Mouse (Mus musculus): ENCODE results near the gene Fam198a. TPM values are rescaled to one million over a fixed set of nuclear protein-coding genes. Genes with fewer than 3 reads are reported as not detected.

Gene Fam198a
- total RNA-seq, 1 experiment from 2014 or later: 2.5 TPM

GRCm38 (mm10) chr9:122022776-122023175 lies 72.0 kb downstream of the Fam198a start:
- peak; percentile 89 for DNase-seq

GRCm38 (mm10) chr9:122023873-122024272 lies 73.1 kb downstream of the Fam198a start:
- DNase-seq: peak; percentile 28

- no peak for DNase-seq
Observed at GRCm38 (mm10) chr9:122024419-122024818, 73.6 kb downstream of the Fam198a start.

DNA sequence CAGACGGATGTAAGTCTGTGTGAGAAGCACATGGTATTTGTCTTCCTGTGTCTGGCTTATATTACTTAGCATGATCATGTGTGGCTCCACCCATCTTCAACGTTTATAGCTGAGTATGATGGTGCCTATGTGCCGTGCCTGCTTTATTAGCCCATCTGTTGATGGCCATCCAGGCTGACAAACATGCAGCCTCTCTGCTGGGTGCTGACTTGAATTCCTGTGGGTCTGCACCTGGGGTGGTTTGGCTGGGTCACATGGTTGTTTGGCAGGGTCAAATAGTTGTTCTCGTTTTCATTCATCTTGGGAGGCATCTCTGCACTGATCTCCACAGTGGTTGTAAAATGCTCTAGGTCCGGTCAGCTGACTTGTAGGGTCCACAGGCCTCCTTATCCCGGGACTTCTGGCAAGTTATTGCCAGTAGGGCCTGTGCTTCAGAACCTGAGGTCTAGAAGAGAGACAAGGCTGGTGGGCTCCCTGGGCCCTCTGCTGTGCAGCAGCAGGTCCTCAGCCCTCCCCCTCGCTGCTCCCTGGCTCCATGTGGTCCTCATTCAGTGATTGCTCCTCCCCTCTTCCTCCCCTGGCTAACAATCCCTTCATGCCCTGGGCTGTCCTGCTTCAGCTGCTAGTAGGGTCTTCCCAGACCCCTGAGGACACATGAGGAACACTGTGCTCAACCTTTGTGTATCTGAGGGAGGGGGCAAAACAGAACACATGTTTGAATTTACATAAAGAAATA lies 75.2 kb downstream of the Fam198a start:
- DNase-seq: no peak

- DNase-seq: peak; percentile 87
Observed at GRCm38 (mm10) chr9:122027081-122027913, 76.5 kb downstream of the Fam198a start.

DNA sequence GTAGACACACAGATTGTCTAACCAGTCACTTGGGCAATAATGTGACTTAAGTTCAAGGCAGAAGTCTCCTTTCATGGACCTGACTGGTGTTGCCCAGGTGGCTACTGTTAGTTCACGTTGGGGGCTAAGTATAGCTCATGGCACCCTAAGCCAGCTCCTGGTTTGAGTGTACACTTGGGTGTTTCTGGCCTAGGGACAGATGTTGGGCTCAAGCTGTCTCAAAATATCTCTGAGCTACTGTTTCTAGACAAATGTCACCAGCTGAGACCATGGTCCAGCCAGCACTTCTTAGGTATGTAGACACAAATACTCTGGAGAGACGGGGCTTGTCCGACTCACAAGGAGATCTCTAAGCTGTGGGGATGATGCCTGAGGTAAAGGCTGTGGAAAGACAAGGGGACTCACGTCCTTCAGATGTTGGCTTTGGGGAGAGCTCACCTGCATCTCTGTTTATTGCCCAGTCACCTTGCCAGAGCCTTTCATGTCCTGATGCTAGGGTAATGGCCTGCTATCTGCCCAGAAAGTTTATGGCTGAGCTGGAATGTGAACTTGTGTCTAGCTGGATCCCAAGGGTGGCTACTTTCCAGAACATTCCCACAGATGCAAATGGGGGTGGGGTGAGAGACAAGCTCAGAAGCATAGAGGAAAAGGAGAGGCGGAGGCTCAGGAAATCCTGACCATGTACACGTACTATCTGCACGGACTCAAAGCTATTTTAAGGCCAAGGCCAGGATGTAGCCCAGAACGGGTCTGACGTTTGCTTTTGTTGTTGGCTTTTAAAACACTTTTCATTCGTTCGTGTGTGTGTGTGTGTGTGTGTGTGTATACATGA lies 77.3 kb downstream of the Fam198a start:
- DNase-seq: peak; percentile 82

DNA sequence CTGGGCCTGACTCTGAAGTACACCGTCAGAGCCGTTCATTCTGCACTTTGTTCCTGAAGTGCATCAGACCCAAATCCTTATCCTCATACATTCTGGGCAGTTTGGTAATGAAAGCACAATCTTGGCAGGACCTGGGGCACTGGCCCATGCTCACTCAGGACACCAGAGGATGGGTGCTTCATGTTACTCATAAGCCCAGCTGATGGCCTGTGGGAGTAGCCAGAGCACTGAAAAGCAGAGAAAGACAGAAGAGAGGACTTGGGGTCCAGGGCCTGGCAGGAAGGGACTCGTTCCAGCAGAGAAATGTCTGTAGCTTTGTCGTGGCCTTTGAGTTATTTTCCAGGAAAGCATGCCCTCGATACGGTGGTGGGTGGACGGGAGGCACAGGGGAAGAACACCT lies 79.0 kb downstream of the Fam198a start:
- peak; percentile 5 for DNase-seq

Other genes with a start within 250 kb of the Fam198a start
- gene Sec22c, start 245.5 kb upstream of the Fam198a start, total RNA-seq (2021): 4.2 and 6.5 TPM in 2 replicates
- 48.4 and 54.4 TPM in 2 replicates for gene Ss18l2, start 240.7 kb upstream of the Fam198a start, total RNA-seq (2021)
- 78.1 and 84.8 TPM in 2 replicates for gene Nktr, start 231.8 kb upstream of the Fam198a start, total RNA-seq (2021)
- gene Zfp651, start 191.7 kb upstream of the Fam198a start, total RNA-seq (2021): 30.1 and 36.8 TPM in 2 replicates
- gene Klhl40, start 173.4 kb upstream of the Fam198a start, total RNA-seq (2021): not detected in 2 replicates
- gene Hhatl, start 158.5 kb upstream of the Fam198a start, total RNA-seq (2021): not detected in 2 replicates
- gene Ccdc13, start 111.5 kb upstream of the Fam198a start, total RNA-seq (2021): 0.86 and 1.1 TPM in 2 replicates
- 112 and 114 TPM in 2 replicates for gene Higd1a, start 92.6 kb upstream of the Fam198a start, total RNA-seq (2021)
- gene Ackr2, start 52.6 kb upstream of the Fam198a start, total RNA-seq (2021): 1.4 and 2.1 TPM in 2 replicates
- gene Cyp8b1, start 34.7 kb upstream of the Fam198a start, total RNA-seq (2021): 1.6 and 10.7 TPM in 2 replicates
- gene Pomgnt2, start 46.1 kb downstream of the Fam198a start, total RNA-seq (2021): 12.6 and 15.7 TPM in 2 replicates
- 275 and 291 TPM in 2 replicates for gene Snrk, start 166.3 kb downstream of the Fam198a start, total RNA-seq (2021)

Data from adrenal gland, postnatal 14 days (tissue).